Mouse (Mus musculus) lung, adult 2 months (tissue): ENCODE measurements around the gene Gm6351.
"Not testable (repeated sequence)": the region's sequence is repeated elsewhere in the genome, so short reads cannot be mapped to it uniquely, and the experiment has no call there.

ENCODE experiments used
- CTCF ChIP-seq: fragments of 200-500 bp; IDR thresholded peaks from 2 replicates; pipeline ENCODE4 v1.5.1; 2011; ENCODE audit warnings: mild to moderate bottlenecking, low read length, control low read depth; ENCODE audit not compliant: insufficient read depth
- POLR2A ChIP-seq: fragments of 200-500 bp; IDR thresholded peaks from 2 replicates; pipeline ENCODE4 v1.6.1; 2011; ENCODE audit warnings: low read depth, mild to moderate bottlenecking, control low read depth, low read length, borderline replicate concordance; ENCODE audit errors: extremely low read depth

DNA sequence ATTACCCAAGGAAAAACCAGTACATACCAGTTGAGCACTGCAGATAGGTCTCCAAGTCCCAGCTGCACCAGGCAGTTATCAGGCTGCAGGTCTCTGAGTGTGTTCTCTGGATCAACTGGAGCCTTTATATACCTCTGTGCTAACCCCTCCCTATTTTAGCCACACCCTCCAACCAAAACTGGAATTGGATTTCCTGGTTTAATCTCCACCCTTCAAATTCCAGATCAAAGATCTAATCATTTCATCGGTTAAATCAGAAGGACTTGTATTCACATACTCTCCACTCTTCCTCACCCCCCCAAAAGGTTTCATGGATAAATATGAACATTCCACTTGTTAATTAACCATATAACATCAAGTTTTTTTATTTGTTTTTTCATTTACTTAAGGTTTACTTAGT is 5.7 kb upstream of the Gm6351 start, which contains the start of gene BC061212:
- not testable (repeated sequence) for TF ChIP-seq CTCF, POLR2A
